Mouse (Mus musculus): ENCODE results near the gene Fam107b. TPM values are rescaled to one million over a fixed set of nuclear protein-coding genes. Genes with fewer than 3 reads are reported as not detected.

Fam107b gene
- polyA plus RNA-seq, 1 experiment from 2014 or later = 20.5 TPM

GRCm38 (mm10) chr2:3570606-3571005 lies 318 bp downstream of the Fam107b start:
- H3K27ac ChIP-seq (ENCODE audit: low read length) = no peak overlapping the region
- 84% methylated on average over 11 of the region's 11 CpGs for WGBS
- H3K9me3 ChIP-seq (ENCODE audit: low read length) = no peaks in the 10 kb centered on the region
- no peaks in the 10 kb centered on the region for H3K27me3 ChIP-seq (replicated peaks; ENCODE audit: insufficient read depth, low read length)
- H3K36me3 ChIP-seq (ENCODE audit: insufficient read depth, low read length) = no peaks in the 10 kb centered on the region
- TF ChIP-seq CTCF (IDR thresholded peaks at IDR 0.05) (no peak), EP300 (IDR thresholded peaks at IDR 0.05) (no peak)
- no peak for ATAC-seq
- no peaks in the 10 kb centered on the region for H3K4me1 ChIP-seq (ENCODE audit: insufficient read depth, low read depth, low read length)
- H3K9ac ChIP-seq (replicated peaks; ENCODE audit: low read depth) = no peak overlapping the region
- no peak overlapping the region for H3K4me3 ChIP-seq (ENCODE audit: low read depth, low read length)
- DNase-seq (ENCODE audit: low spot score) = no peak
- H3K4me2 ChIP-seq (replicated peaks; ENCODE audit: low read depth, low read length) = no peak overlapping the region

DNA sequence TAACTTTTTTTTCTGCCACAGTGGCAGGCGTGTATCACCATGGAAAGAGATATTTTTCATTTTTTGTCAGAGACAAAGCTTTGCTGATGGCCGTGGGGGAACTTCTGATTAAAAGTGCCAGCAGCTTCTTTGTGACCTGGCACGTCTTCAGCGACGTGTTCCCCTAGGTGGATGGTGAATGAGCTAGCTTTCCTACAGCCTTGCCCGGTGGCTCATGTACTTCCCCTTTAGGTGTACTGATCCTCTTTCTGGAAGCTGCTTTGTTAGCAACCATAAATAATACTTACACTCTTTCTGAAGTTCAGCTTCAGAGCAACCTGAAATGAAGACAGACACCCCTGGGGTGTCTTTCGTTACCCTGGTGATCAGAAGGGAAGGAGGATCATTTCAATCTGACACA lies 3.6 kb downstream of the Fam107b start:
- no peaks in the 10 kb centered on the region for H3K36me3 ChIP-seq (ENCODE audit: insufficient read depth, low read length)
- H3K9me3 ChIP-seq (ENCODE audit: low read length) = no peaks in the 10 kb centered on the region
- H3K4me2 ChIP-seq (replicated peaks; ENCODE audit: low read depth, low read length) = no peak overlapping the region
- TF ChIP-seq CTCF (IDR thresholded peaks at IDR 0.05) (no peak), EP300 (IDR thresholded peaks at IDR 0.05) (no peak)
- ATAC-seq = no peak
- 75% methylated on average over 7 of the region's 7 CpGs for WGBS
- H3K27me3 ChIP-seq (replicated peaks; ENCODE audit: insufficient read depth, low read length) = no peaks in the 10 kb centered on the region
- no peak overlapping the region for H3K27ac ChIP-seq (ENCODE audit: low read length)
- H3K4me3 ChIP-seq (ENCODE audit: low read depth, low read length) = no peak overlapping the region
- H3K9ac ChIP-seq (replicated peaks; ENCODE audit: low read depth) = no peak overlapping the region
- H3K4me1 ChIP-seq (ENCODE audit: insufficient read depth, low read depth, low read length) = no peaks in the 10 kb centered on the region
- DNase-seq (ENCODE audit: low spot score) = no peak

DNA sequence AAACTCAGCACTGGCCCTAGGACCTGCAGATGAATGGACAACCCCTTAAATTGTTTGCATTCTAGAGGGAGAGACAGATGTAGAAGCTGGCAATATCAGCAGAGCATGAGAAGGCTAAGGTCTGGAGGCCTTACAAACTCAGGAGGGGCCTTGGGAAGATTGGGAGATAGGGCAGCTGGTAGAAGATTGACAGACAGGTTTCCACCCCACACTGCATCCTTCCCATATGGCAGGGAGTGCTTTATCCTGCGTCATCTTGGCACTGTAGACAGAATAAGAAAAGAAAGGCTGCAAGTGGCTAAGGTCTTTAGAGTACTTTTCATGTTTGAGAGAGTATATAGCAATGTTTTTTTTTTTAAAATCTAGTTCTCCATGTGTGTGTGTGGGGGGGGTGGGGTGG lies 4.9 kb downstream of the Fam107b start:
- ATAC-seq = no peak

DNA sequence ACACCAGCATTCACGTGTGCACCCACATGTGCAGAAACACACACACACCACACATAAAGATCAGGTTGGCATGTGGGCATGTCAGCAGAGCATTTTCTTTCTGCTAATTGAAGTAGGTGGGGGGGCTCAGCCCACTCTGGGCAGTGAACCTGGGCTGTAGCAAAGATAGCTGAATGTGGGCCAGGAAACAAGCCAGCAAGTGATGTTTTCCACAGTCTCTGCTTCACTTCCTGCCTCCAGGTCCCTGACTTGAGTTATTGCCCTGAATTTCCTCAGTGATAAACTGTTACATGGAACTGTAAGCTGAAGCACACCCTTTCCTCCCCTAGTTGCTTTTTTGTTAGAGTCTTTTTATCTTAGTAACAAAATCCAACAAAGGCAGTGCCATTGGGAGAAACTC lies 6.1 kb downstream of the Fam107b start:
- Histone ChIP-seq H3K27me3 (replicated peaks; ENCODE audit: insufficient read depth, low read length) (no peaks in the 10 kb centered on the region), H3K9ac (replicated peaks; ENCODE audit: low read depth) (no peak overlapping the region), H3K36me3 (ENCODE audit: insufficient read depth, low read length) (no peaks in the 10 kb centered on the region), H3K9me3 (ENCODE audit: low read length) (no peaks in the 10 kb centered on the region), H3K27ac (ENCODE audit: low read length) (no peak overlapping the region), H3K4me1 (ENCODE audit: insufficient read depth, low read depth, low read length) (no peaks in the 10 kb centered on the region), H3K4me2 (replicated peaks; ENCODE audit: low read depth, low read length) (no peak overlapping the region), H3K4me3 (ENCODE audit: low read depth, low read length) (no peak overlapping the region)
- DNase-seq (ENCODE audit: low spot score) = peak; percentile 13
- TF ChIP-seq CTCF (IDR thresholded peaks at IDR 0.05) (no peak), EP300 (IDR thresholded peaks at IDR 0.05) (no peak)
- ATAC-seq = no peak
- 80% methylated on average over 1 of the region's 1 CpGs for WGBS

More for the DNA sequence above, 4.9 kb downstream of the Fam107b start:
- Histone ChIP-seq H3K4me3 (ENCODE audit: low read depth, low read length) (no peak overlapping the region), H3K4me1 (ENCODE audit: insufficient read depth, low read depth, low read length) (no peaks in the 10 kb centered on the region), H3K36me3 (ENCODE audit: insufficient read depth, low read length) (no peaks in the 10 kb centered on the region), H3K27ac (ENCODE audit: low read length) (no peak overlapping the region), H3K9ac (replicated peaks; ENCODE audit: low read depth) (no peak overlapping the region), H3K27me3 (replicated peaks; ENCODE audit: insufficient read depth, low read length) (no peaks in the 10 kb centered on the region), H3K4me2 (replicated peaks; ENCODE audit: low read depth, low read length) (no peak overlapping the region), H3K9me3 (ENCODE audit: low read length) (no peaks in the 10 kb centered on the region)
- WGBS = 93% methylated on average over 1 of the region's 1 CpGs
- no peak for DNase-seq (ENCODE audit: low spot score)
- TF ChIP-seq EP300 (IDR thresholded peaks at IDR 0.05) (no peak), CTCF (IDR thresholded peaks at IDR 0.05) (no peak)

- no peak overlapping the region for H3K27ac ChIP-seq (ENCODE audit: low read length)
- TF ChIP-seq EP300 (IDR thresholded peaks at IDR 0.05) = no peak
- no peak for TF ChIP-seq CTCF (IDR thresholded peaks at IDR 0.05)
- DNase-seq (ENCODE audit: low spot score) (no peak), ATAC-seq (no peak)
- H3K9ac ChIP-seq (replicated peaks; ENCODE audit: low read depth) = no peak overlapping the region
- H3K27me3 ChIP-seq (replicated peaks; ENCODE audit: insufficient read depth, low read length) = no peaks in the 10 kb centered on the region
- WGBS = 55% methylated on average over 1 of the region's 1 CpGs
- no peaks in the 10 kb centered on the region for H3K36me3 ChIP-seq (ENCODE audit: insufficient read depth, low read length)
- no peaks in the 10 kb centered on the region for H3K9me3 ChIP-seq (ENCODE audit: low read length)
- no peak overlapping the region for H3K4me3 ChIP-seq (ENCODE audit: low read depth, low read length)
- no peak overlapping the region for H3K4me2 ChIP-seq (replicated peaks; ENCODE audit: low read depth, low read length)
- H3K4me1 ChIP-seq (ENCODE audit: insufficient read depth, low read depth, low read length) = no peaks in the 10 kb centered on the region
Measured at GRCm38 (mm10) chr2:3577216-3577615, 6.9 kb downstream of the Fam107b start.

DNA sequence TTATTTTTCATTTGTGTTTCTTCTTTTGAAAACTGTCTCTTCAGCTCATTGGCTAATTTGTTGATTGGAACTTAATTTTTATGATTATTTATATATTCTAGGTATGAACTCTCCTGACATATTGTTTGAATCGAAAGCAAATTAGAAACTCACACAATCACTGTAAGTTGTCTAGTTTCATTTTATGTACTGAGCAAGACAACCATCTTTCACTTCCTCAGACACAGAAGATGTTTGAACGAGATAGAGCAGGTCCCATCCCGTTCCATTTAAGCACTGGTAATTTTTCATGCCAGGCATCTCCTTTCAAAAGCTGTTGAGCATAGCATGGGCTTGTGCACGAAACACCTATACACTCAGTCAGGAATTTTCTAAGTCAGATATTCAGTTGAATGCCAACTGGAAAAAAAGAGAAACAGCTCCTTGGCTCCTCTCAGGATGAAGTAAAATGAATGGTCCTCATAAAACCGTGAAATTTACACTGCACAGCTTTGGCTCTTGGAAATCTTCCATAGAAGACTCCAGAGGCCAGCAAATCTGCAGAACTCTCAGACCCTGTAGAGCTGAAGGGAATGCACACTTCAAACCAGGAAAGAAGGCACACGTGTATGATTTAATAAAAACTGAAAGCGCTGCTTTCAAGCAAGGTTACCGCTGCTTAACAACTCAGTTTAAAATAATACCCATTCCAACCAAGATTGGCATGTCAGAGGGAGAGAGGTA lies 8.1 kb downstream of the Fam107b start:
- WGBS = 72% methylated on average over 8 of the region's 8 CpGs
- Histone ChIP-seq H3K4me3 (ENCODE audit: low read depth, low read length) (no peak overlapping the region), H3K36me3 (ENCODE audit: insufficient read depth, low read length) (no peaks in the 10 kb centered on the region), H3K9me3 (ENCODE audit: low read length) (no peaks in the 10 kb centered on the region), H3K27ac (ENCODE audit: low read length) (no peak overlapping the region), H3K4me2 (replicated peaks; ENCODE audit: low read depth, low read length) (no peak overlapping the region), H3K4me1 (ENCODE audit: insufficient read depth, low read depth, low read length) (no peaks in the 10 kb centered on the region), H3K9ac (replicated peaks; ENCODE audit: low read depth) (no peak overlapping the region), H3K27me3 (replicated peaks; ENCODE audit: insufficient read depth, low read length) (no peaks in the 10 kb centered on the region)
- ATAC-seq (no peak), DNase-seq (ENCODE audit: low spot score) (no peak)
- no peak for TF ChIP-seq EP300 (IDR thresholded peaks at IDR 0.05)
- no peak for TF ChIP-seq CTCF (IDR thresholded peaks at IDR 0.05)

Measured in lung, postnatal 0 days (tissue).